Mouse (Mus musculus): ENCODE results near the gene Gm38392. TPM values are rescaled to one million over a fixed set of nuclear protein-coding genes. Genes with fewer than 3 reads are reported as not detected.

Gm38392 gene
- under 1 TPM; 0.74 to 0.95 TPM for total RNA-seq (2021)
- long read RNA-seq, experiment 1: 0 reads
- long read RNA-seq, experiment 2: 0 reads

DNA sequence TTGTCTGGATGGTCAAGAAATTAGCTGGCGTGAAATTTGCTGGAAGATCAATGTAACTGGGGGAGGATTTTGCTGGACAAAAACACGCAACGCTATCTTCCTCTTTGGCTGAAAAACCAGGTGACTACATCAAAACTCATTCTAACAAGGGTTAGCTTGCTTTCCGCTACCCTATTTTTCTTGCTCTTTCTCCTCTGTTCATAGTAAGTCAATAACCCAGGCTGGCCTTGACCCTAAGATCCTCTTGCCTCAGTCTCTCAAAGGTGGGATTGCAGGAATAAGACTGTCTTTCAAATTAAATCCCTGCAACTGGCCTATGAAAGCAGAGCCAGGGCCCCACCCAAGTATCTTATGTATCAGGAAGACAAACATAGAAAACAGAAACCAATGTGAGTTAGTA is at the start of gene Gm38392:
Gene Gm38392, minus strand, starts transcription at position 101 of the 400 bp plus-strand sequence.
- H3K4me3 ChIP-seq: no peak within 1 kb of the TSS
- TF ChIP-seq CTCF (IDR thresholded peaks at IDR 0.05): no peak
- H3K27ac ChIP-seq: no peak within 1 kb of the TSS
- no peak for DNase-seq
- intact Hi-C loops (cut with DNase I): no loop called here

DNA sequence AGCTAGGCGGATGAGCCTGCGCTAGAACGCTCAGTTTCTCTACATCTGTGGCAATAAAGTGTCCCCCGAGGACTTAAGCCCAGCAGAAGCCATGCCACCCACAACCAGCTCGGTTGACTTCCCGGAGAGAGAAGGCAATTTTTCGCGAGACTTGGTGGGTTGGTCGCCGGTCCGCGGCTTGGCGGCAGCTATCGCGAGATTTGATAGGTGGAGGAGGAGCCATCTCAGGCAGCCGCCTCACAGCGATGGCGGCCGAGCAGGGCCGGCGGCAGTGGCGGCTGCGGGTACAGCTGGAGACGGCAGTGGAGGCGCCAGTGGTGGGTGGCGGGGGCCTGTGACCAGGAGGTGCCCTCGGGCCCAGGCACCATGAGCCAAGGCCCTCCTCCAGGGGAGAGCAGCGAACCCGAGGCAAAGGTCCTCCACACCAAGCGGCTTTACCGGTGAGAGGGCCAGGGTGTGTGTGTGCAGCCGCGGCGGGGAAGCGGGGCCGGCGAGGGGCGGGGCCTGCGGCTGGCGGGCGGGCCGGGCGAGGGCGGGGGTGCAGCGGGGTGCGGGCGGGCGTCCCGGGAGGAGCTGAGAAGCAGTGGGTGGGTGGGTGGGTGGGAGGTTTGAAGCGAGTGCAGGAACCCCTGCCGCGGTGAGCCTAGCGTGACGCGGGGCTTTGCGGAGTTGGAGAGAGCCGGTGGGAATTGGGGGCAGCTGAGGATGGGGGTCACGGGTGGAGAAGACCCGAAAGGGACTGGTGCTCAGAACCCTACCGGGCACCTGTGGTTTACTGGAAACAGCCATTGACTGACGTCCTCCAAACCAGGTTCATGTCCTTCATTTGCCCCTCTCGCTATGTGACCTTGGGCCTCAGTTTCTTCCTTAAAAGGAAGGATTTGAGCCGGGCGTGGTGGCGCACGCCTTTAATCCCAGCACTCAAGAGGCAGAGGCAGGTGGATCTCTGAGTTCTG is 49.3 kb upstream of the Gm38392 start, which contains the start of the genes Tmem79 and Smg5:
Gene Tmem79, minus strand, starts transcription at position 91 of the 956 bp plus-strand sequence.
Gene Smg5, plus strand, starts transcription at position 203 of the 956 bp plus-strand sequence.
- peak; percentile 98 for DNase-seq
- no peak for TF ChIP-seq CTCF (IDR thresholded peaks at IDR 0.05)
- intact Hi-C loops (cut with DNase I): no loop called here
- Histone ChIP-seq H3K27ac (peak within 1 kb of the TSS; percentile 98), H3K4me3 (peak within 1 kb of the TSS; percentile 89)

GRCm38 (mm10) chr3:88335436-88336053 is 48.5 kb upstream of the Gm38392 start:
- no peak for TF ChIP-seq CTCF (IDR thresholded peaks at IDR 0.05)
- peak overlapping the region; percentile 98 for H3K27ac ChIP-seq
- peak overlapping the region; percentile 89 for H3K4me3 ChIP-seq
- intact Hi-C loops (cut with DNase I): no loop called here
- peak; percentile 57 for DNase-seq

DNA sequence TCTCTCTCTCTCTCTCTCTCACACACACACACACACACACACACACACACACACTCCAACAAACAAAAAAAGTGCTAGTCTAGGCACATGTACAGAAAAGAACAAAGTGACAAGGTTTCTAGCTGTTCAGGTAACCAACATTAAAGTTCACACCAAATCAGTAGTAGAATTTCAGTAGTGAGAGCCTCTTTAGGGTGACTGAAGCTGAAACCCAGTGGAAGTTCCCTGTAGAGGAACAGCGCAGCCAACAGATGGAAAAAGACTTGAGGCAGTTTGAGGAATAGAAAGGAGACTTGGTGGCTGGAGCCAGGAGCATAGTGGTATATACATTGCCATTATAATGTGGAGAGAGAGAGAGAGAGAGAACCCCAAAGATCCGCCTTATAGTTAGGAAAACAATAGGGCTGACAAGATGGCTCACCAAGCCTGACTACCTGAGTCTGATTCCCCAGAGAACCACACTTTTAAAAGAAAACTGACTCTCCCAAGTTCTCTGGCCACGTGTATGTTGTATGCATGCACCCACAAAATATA is 48.0 kb upstream of the Gm38392 start:
- H3K27ac ChIP-seq: peak overlapping the region; percentile 98
- intact Hi-C loops (cut with DNase I): no loop called here
- DNase-seq: no peak

GRCm38 (mm10) chr3:88334029-88334658 is 47.1 kb upstream of the Gm38392 start:
- TF ChIP-seq CTCF (IDR thresholded peaks at IDR 0.05): no peak
- peak overlapping the region; percentile 89 for H3K4me3 ChIP-seq
- DNase-seq: no peak
- intact Hi-C loops (cut with DNase I): no loop called here
- peak overlapping the region; percentile 98 for H3K27ac ChIP-seq

More for the DNA sequence above, 48.0 kb upstream of the Gm38392 start:
- no peak for TF ChIP-seq CTCF (IDR thresholded peaks at IDR 0.05)
- peak overlapping the region; percentile 89 for H3K4me3 ChIP-seq

- intact Hi-C loops (cut with DNase I): no loop called here
- TF ChIP-seq CTCF (IDR thresholded peaks at IDR 0.05): peak; percentile 84
- DNase-seq: peak; percentile 60
- Histone ChIP-seq H3K4me3 (no peak overlapping the region), H3K27ac (no peak overlapping the region)
These were observed 44.3 kb upstream of the Gm38392 start for GRCm38 (mm10) chr3:88331282-88331681.

DNA sequence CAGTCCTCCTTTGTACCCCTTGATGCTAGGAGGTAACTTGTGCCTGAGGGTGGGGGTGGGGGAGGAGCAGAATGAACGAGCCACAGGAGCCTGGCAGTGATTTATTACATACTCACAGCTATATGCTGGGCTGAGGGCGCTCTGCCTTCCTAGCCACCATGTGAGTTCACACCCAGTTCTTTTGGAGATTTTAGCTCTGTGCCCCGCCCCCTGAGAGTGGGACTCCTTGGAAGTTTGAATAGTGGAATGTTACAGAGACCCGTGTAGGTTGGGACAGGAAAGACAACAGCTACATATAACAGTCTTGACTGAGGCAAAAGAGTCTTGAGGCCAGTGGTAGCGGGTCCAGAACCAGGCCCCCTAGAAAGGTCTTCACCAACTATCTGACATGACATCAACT is 41.9 kb upstream of the Gm38392 start:
- H3K4me3 ChIP-seq: no peak overlapping the region
- intact Hi-C loops (cut with DNase I): no loop called here
- TF ChIP-seq CTCF (IDR thresholded peaks at IDR 0.05): no peak
- no peak for DNase-seq
- no peak overlapping the region for H3K27ac ChIP-seq

GRCm38 (mm10) chr3:88324951-88325405 is 38.0 kb upstream of the Gm38392 start, which contains the start of gene Glmp:
TSS of gene Glmp (plus strand) at chr3:88325023.
- peak within 1 kb of the TSS; percentile 97 for H3K4me3 ChIP-seq
- intact Hi-C loops (cut with DNase I): no loop called here
- peak within 1 kb of the TSS; percentile 90 for H3K27ac ChIP-seq
- peak; percentile 75 for DNase-seq
- no peak for TF ChIP-seq CTCF (IDR thresholded peaks at IDR 0.05)

DNA sequence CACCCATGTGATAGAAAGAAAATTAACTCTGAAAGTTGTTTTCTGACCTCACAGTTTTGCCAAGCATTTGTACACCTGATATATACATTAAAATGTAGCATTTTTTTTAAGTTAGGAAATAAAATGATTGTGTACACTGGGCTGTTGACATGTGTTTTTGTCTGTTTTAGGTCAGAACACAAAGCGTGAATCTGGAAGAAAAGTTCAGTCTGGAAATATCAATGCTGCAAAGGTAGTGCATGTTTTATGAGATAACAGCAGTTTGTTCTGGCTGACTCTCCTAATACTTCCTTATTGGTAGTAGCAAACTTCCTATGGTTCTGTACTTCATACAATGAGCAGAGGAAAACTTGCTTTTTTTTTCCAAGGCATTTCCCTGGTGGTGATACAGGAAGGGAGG is 12.2 kb upstream of the Gm38392 start:
- intact Hi-C loops (cut with DNase I): no loop called here
- no peak overlapping the region for H3K4me3 ChIP-seq

DNA sequence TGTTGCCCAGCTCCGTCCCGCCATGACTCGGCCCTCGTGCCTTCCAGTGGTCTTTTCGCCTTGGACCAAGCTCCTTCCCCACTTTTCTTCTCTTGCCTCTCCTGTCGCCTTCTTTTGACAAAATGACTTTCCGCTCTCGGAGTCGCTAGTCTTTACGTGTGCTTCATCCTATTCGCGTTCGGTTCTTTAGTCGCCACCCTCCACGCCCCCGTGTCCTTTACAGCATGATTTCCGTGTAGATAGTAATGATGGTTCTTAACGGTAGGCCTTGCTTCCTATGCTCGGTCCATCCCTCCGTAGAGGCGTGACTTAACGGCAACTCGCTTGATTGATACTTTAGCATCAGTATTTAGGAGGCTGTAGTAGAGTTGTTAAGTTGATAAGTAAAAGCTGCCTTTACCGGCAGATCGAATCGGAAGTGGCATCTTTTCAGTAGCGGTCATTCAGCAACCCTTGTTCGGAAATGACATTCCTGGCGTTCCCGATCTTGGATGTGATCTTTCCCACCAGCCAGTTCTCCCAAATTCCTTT is 10.4 kb upstream of the Gm38392 start:
- peak overlapping the region; percentile 80 for H3K4me3 ChIP-seq
- intact Hi-C loops (cut with DNase I): no loop called here
- no peak for DNase-seq

More for the DNA sequence above, 12.2 kb upstream of the Gm38392 start:
- no peak for DNase-seq
- H3K27ac ChIP-seq: no peak overlapping the region
- TF ChIP-seq CTCF (IDR thresholded peaks at IDR 0.05): no peak

GRCm38 (mm10) chr3:88296561-88297318 is 9.7 kb upstream of the Gm38392 start, which contains the start of the genes Tsacc and Cct3:
TSS of gene Tsacc (minus strand) at chr3:88296999.
TSS of gene Cct3 (plus strand) at chr3:88297116.
- peak; percentile 97 for DNase-seq
- peak; percentile 21; the same call in 1 of the 2 replicates for TF ChIP-seq CTCF (IDR thresholded peaks at IDR 0.05)
- intact Hi-C loops (cut with DNase I): no loop called here
- Histone ChIP-seq H3K27ac (peak within 1 kb of the TSS; percentile 96), H3K4me3 (peak within 1 kb of the TSS; percentile 80)

More for the DNA sequence above, 10.4 kb upstream of the Gm38392 start:
- no peak for TF ChIP-seq CTCF (IDR thresholded peaks at IDR 0.05)
- H3K27ac ChIP-seq: peak overlapping the region; percentile 96

Measured in gastrocnemius, adult 2 months (tissue).